Mouse (Mus musculus): Measurements from ENCODE around the gene Ckap4.

The Ckap4 gene

DNA sequence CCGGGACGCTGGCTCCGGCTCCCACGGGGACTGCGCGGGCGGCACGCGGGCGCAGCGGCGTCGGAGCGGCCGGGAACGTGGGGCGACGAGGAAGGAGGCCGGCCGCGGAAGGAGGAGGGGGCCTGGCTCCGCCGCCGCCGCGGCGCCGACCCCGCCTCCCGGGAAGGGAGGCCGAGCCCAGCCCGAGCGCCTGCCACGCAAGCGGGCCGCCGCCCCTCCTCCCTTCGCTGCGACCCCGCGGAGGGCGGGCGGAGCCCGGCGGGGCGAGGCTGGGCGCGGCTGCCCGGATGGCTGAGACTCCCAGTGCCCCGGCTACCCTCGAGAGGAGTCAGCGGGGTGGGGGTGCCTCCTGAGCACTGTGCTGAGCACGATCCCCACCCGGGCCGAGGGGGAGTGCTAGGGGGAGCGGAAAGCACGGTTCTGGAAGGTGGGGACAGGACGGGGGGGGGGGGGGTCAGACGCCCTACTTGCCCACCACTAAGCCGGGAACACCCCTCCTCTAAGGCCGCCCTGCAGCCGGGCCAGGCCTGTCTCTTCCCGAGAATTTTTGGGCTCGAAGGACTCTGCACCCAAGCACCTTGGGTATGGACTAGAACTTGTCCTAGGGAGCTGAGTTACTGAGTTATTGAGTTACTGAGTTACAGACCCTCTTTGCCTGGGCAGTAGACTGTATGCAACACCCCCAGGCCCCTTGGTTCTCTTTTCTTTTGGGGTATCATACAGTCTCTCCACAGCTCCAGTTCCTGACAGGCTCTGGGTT is at the start of gene Ckap4:
Gene Ckap4 (minus strand): TSS at position 151 of the 760 bp plus-strand sequence.
- DNase-seq (ENCODE audit: low spot score) = peak; percentile 88

DNA sequence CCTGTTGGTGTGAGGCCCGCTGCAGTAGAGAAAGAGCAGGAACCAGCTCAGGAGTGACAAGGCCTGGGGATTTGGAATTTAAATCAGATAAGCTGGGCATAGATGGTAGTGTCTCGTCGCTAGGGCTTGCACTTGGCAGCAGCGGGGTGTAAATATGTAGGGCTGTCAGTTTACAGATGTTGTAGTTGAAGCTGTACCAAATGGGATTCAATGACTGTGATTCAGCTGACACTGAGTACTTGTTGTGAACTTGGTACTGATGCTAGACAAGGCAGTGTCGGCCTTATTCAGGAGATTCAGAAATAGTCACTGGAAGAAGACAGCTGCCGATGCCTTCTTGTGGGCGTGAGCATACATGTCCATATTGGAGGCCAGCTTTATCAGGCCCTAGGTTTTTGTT is 48.4 kb upstream of the Ckap4 start:
- DNase-seq (ENCODE audit: low spot score) = peak; percentile 28

DNA sequence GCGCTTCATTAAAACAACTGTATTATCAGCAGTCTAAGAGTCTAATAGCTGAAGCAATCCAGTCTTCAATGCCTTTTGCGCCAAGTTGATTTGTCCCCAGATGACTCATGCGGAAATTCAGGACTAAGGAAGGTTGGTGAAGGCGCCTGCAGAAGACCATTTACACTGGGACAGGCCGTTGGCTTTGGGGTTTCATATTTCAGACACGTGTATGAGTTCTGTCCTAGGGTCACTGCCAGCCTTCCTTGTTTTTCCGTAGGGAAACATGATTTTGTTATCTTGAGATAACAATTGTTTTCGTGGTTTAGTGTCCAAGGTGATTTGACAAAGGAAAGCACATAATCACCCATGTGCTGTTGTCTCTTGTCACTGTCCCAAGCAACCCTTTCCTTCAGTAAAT is 47.3 kb upstream of the Ckap4 start:
- peak; percentile 24 for DNase-seq (ENCODE audit: low spot score)

DNA sequence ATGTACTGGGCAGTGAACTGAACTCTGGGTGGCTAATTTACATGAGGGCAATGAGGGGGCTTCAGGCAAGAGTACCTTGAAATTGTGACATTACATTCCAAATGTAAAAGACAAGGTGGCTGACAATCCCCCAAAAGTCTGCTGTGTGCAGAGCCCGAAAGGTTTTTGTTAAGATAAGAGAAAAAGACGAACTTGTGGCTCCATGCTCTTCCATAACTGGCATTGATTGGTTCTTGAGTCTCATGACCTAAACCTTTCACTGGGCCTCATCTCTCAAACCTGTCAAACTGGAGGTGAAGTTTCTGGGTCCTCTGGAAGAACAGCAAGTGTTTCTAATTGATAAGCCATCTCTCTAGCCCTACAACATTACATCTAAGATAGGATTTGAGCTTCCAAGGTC is 45.7 kb upstream of the Ckap4 start:
- no peak for DNase-seq (ENCODE audit: low spot score)

DNA sequence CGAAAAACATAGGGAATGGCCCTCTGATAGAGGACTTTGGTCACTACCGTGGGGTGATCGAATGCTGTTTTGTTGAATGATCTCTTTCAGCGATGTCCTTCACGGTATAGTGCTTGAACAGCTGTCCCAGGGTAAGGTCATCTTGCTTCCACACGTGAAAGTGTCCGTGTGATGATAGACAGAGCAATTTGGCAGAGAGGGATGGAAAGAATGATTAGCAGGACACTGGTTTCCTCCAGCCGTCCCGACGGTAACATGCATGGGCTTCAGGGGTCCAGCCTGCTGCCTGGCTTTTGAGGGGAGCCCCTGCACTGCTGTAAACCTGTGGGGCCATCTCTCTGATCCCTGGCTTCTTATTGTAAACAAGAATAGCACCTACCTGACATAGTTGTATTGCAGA is 44.9 kb upstream of the Ckap4 start:
- no peak for DNase-seq (ENCODE audit: low spot score)

DNA sequence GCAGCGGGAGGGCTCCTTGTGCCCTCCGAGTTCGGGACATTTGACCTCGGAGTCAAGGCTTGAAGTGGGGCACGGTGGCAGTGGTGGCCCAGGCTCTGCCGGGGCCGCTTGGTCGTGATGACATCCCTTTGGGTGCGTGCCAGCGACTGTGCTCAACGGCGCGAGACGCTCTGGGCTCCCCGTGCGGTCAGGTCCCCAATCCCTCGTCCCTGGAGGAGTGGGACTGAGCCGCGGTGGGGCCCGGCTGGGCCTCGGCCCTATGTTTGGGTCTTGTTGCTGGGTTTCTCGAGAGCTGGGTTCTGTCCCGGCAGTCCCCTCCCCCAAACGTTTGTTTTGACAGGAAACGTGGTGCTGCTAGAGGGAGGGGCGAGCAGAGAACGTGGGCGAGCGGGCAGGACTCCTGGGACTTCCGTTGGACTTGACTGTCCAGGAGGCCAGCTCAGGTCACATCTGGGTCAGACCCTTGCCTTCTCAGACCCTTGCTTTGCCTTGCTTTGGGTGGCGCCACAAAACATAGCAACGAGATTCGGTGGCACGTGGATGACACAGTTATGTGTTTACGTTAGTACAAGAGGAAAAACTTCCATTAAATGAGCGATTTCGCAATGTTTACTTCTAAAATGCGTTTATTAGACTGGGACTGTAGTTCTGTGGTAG is 43.3 kb upstream of the Ckap4 start:
- peak; percentile 88 for DNase-seq (ENCODE audit: low spot score)

DNA sequence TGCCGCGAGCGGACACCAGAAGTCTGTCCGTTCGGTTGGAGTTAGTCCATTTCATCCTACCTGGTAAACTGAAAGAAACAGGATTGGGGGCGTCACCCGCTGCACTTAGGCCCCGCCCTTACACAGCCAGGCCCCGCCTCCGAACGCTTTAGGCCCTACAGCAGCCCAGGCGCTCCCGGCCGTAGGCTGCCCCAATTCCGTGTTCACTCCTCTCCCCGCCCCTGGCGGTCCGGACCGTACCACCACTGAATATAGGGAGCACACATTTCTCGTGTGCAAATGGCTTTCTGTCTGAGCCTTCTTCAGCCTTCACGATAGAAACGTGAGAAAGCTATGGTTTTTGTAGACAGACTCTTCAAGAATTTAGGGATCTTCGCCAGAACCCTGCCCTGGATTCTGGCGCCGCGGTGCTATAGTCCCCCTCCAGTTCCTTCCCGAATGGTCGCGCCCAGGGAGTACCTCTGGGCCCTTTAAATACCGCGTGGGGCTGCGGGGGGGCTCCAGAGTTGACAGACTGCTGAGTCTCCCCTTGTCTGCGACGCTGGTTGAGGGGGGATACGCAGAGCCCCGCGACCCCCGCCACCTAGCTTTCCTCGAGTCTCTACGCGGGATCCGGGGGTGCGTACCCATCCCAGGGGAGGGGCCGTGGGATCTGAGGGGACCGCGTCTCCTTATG is 42.7 kb upstream of the Ckap4 start, which contains the start of gene Tcp11l2:
Gene Tcp11l2 (plus strand): TSS at position 232 of the 676 bp plus-strand sequence.
- peak; percentile 97 for DNase-seq (ENCODE audit: low spot score)

DNA sequence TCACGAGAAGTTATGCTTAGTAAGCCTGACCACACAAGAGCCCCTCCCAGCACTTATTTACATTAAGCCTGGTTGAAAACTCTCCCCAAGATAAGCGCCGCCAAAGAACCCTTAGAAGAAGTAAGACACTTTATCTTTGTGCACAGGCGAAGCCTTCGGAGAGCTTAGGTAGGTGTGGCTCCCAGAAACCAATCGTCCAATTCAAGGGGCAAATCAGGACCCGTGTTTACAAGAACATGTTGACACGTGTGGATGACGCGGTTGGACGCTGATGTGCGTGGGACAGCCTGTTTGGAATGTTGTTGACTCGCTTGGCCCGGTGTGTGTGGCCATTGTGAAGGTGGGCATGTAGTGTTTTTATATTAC is 42.1 kb upstream of the Ckap4 start:
- DNase-seq (ENCODE audit: low spot score) = no peak

DNA sequence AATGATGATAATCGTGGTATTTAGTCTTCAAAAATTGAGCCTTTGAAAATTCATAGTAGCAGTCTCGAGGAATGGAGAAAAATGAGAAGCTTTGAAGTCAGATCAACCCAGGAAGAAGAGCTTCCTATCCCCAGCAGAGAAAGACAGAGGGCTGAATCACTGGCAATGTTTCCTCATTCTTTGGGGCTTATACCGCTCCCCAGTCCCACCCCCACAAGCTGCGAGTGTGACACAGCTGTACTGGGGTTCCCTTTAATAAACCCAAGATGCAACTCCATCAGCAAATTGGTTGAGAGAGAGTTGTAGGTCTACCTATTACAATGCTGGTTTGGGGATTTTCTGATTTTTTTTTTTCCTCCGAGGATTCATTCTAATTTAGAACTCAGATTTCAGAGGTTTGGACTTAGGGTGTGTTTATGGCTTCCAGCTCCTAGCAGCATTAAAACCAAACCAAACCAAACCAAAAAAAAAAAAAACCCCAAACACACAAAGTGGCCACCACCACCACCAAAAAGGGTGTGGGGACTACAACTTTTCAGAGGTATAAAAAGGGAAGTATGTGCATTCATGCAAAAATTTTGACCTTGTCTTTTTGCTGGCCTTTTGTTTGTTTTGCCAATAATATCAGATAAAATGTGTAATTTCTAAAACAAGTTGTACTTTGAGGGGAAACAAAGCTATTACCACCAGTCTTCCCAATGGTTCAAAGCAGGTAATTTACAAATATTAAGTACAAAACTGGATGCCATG is 40.0 kb upstream of the Ckap4 start:
- DNase-seq (ENCODE audit: low spot score) = no peak

DNA sequence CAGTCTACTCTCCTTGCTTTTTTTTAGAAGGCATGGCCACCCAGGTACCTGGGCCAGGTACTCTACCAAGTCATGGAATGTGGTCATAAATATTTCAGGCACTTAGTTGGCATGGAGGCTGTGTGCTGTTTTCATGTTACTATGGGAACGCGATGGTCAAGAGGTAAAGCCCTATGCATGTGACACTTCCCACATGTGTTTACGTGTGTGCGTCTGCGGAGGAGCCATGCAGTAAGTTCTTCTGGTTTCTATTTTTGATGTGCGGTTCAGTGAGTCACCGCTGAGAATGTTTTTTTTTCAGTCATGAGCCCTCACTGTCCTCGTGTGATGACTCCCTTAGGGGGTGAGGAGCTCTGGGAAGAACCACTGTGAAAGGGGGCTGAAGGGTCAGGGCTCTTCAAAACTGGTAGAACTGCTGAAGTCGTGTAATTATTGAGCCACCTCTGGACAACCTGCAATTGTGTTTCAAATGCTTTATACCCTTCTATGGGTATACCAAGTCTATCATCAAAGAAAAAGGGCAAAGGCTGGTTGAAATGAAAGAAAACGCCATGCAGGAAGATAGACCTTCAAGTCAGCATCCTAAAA is 37.3 kb upstream of the Ckap4 start:
- DNase-seq (ENCODE audit: low spot score) = no peak

DNA sequence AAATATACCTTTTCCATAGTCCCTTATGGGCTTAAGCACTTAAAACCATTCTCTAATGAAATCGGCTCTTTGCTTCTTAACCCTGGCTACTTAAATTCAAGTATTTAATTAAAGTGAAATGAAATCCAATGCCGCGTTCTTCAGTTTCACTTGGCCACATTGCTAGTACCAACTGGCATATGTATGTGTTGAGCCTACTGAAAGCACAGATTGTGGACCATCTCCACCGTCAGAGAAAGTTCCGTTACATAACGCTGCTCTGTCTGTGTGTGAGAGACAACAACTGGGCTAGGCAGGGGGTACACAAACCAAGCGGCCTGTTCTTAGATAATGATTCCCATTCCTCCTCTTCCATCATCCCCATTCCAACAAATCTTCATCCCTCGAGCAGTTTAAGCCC is 30.6 kb upstream of the Ckap4 start:
- DNase-seq (ENCODE audit: low spot score) = no peak

DNA sequence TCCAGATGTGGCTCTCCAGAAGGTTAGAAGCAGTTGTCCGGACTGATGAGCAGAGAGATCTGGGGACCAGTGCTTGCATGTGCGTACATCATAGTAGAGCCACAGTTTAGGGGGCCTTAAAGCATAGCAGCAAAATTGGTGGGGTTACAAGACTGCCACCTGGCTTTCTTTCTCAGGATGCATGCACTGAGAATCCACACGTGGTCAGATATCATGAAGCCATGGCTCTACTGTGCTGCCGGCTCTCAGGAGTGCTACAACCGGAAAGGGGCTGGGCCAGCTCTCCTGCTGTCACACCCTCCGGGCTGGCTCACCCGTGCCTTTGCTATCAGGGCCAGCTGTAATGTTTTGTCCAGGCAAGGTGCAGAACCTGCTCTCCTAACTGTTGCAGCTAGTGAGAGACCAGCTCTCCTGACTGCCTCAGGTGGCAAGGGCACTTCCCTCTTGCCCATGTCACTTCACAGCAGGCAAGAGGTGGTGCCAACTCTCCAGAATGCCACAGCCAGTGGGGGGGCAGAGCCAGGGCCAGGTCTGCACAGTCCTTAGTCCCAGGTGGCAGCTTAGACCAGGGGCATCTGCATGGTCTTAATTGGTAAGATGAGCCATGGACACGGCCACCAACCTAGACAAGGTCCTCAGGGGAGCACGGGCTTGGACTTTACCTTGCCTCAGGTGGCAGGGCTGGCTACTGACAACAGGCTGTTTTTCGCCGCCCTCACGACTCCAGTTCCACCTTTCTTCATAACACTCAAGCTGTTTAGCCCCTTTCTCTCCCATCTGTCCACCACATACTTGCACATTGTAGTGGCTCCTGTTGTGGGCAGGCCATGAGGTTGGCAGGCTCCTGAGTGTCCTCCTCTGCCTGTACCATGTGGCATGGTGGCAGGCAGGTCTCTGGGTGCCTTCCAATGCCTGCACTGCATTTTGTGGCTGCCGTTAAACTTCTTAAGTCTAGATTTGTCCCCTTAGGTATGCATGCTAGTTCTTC is 29.0 kb upstream of the Ckap4 start:
- no peak for DNase-seq (ENCODE audit: low spot score)

DNA sequence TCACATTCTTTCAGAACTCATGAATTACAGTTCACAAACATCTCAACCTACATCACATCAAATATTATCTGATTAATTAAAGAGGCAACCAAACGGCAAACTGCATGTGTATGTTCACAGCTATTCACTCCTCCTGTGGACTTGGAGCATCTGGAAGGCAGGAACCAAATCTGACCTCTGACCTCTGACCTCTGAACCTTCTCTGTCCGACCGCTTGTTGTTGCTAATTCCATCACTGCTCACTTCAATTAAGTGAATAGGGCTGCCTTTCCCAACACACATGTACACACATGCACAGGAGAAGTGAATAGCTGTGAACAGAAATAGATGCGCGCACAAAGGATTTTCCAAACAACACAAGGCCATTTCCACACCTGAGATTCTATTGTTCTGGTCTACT is 28.3 kb upstream of the Ckap4 start:
- DNase-seq (ENCODE audit: low spot score) = no peak

DNA sequence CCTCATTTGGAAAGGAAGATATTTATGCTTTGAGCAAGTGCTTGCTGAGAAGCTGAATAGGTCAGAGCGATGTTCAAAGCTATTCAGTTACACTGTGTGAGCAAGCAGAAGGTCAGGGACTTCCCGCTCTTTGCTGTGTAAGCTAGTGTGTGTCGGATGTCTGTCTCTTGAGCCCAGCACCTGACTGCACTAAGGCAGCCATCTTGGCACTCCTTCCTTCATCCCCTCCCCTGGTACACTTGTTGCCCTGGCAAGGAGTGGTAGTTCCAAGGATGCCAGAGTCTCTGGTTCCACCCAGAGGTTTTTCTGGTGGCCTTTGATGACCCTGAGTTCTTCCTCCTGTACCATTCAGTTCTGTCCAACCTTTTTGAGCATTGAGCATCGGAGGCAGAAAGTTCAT is 26.1 kb upstream of the Ckap4 start:
- DNase-seq (ENCODE audit: low spot score) = no peak

DNA sequence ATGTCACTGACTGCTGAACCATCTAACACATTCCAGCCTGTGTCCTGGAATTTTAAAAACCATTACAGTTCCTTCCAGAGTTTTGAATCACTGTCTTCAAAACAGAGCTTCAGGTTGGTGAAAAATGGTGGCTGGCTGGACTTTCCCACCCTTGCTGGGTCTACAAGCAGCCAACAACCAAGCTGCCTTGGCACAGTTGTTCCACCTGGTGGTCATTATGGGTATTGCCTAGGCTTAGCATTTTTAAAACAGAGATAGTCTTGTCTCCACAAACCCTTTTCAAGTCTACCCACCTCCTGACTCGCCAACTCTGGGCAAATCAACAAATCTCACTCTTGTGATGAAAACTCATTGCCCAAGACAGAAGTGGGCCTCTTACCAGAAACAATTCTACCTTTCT is 24.6 kb upstream of the Ckap4 start:
- DNase-seq (ENCODE audit: low spot score) = no peak

DNA sequence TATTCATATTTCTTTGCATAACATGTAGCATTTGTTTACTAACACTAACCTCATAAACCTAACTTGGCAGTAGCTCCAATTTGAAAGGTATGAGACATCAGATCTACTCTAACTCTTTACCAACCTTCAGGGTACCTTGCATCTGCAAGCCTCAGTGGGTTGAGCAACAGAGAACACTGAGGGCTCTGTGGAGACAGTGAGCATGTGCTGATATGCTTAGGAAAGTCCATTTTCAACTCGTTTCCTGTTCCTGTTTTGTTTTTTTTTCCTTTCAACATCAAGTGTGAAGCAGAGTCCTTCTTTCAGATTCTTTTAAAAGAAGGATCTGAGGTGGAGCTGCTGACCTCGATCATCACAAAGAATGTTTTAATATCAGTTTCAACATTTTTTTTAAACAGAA is 22.3 kb upstream of the Ckap4 start:
- no peak for DNase-seq (ENCODE audit: low spot score)

DNA sequence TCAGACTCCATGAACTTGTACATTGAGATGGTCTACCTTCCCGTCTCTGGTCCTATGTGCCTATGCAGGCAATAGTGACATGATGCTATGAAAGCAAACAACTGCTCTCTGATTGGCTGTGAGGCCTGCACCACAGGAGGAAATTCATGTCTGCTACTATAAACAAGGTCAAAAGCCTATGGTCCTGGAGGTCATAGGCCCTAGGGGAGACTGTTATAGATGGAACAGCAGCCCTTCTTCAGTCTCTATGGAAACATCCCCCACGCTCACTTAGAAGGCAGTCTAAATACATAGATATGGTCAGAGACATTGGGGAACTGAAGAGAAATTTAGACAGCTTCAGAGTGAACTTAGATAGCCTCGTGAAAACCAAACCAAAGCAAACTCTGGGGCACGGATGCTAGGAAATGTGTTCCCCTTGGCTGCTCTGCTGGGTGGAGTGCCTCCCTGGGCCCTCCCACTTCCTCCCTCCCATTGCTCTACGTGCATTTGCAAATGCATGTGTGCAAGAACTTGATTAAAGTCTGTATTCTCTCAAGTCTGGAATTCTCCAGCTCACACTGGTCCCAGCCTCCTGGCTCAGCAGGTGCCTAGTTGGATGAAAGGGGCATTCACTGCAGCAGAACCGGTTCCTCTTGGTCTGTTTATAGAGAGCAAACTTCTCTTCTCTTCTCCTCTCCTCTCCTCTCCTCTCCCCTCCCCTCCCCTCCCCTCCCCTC is 20.6 kb upstream of the Ckap4 start:
- DNase-seq (ENCODE audit: low spot score) = no peak

DNA sequence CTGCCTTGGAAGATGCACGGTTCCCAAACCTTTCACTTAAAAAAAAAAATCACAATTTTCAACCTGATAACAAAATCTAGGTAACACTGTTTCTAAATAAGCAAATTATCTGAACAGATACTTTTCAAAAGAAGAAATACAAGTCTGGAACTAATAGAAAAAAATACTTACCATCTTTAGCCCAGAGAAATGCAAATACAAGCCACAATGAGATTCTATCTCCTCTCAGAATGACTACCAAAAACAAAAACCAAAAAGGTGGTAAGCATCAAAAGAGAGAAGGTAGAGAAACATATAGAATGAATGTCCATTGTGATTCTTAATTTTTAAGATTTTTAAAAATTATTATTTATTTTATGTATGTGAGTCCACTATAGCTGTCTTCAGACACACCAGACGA is 18.6 kb upstream of the Ckap4 start:
- DNase-seq (ENCODE audit: low spot score) = no peak

DNA sequence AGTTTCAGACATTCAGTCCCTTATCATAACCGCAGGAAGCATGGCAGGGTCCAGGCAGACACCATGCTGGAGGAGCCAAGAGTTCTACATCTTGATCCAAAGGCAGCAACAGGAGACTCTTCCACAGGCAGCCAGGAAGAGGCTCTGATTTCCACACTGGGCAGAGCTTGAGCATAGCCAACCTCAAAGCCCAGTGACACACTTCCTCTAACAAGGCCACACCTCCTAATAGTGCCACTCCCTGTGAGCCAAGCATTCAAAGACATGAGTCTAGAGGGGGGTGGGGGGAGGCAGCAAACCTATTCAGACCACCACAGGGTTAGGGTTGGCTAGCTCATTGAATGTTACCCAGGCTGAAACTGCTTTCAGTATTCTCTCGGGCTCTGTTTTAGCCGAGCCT is 18.0 kb upstream of the Ckap4 start:
- no peak for DNase-seq (ENCODE audit: low spot score)

DNA sequence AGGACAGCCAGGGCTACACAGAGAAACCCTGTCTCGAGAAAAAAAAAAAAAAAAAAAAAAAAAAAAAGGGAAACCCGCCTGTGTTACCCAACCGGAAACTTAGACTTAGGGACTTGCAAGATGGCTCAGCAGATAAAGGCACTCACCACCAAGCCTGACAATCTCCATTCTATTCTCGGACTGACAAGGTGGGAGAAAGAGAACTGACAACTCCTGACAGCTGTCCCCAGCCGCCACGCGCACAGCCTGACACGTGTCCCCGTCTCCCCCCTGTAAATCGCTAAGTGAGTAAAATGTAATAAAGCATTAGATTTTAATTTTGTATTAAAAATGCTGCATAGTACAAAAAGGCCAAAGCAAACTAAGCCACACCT is 16.0 kb upstream of the Ckap4 start:
- DNase-seq (ENCODE audit: low spot score) = no peak

Measured in MN1 (cell line).